Mouse (Mus musculus): Measurements from ENCODE around the gene Capn12.

GRCm38 (mm10) chr7:28925317-28925716, 44.1 kb downstream of the Capn12 start:
- TF ChIP-seq POLR2A (IDR thresholded peaks at IDR 0.05; ENCODE audit: insufficient read depth, low read depth, low read length), result no peak
- no peak for TF ChIP-seq CTCF (IDR thresholded peaks at IDR 0.05; ENCODE audit: insufficient read depth, low read depth, low read length)
